8 mouse cellular contexts compared by ENCODE assay signal in the genomic region with DNA sequence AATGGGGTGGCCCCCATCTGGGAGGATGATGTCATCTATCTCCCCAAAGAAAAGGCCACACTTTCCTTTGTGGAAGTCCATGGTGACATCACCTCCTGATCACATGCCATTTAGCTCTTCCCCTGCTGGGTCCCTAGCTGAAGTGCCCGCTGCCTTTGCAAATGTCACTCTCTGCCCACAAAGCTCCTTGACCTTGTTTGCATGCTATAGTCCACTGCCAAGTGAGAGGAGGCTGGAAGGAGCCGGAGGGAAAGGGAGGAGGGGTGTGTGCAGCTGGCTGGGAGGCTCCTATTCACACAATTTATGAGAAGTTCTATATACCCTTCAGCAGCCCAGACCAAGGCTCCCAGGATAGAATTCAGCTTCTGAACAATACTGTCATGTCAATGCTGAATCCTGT.
DNase-seq lines count a peak whose midpoint lies in the region; ATAC-seq lines count a peak whose summit lies in the region.

No protein-coding gene starts in this region.

- 35% methylated on average over 2 of the region's 2 CpGs for WGBS in embryonic facial prominence, embryonic 10.5 days
- 7% methylated on average over 2 of the region's 2 CpGs for WGBS in heart, embryonic 16.5 days
- WGBS in lung, embryonic 16.5 days, result 3% methylated on average over 2 of the region's 2 CpGs

- H3K27ac ChIP-seq in embryonic facial prominence, embryonic 10.5 days (replicated peaks), result peak overlapping the region; percentile 20
- peak overlapping the region; percentile 74 for H3K27ac ChIP-seq in heart, embryonic 16.5 days (ENCODE audit: low read length)
- peak overlapping the region; percentile 72 for H3K27ac ChIP-seq in lung, embryonic 16.5 days (ENCODE audit: low read length)

- peaks cover 15% of the 10 kb centered on the region for H3K4me1 ChIP-seq in embryonic facial prominence, embryonic 10.5 days
- peaks cover 15% of the 10 kb centered on the region for H3K4me1 ChIP-seq in heart, embryonic 16.5 days (ENCODE audit: control insufficient read depth, insufficient read depth, low read length)
- peaks cover 27% of the 10 kb centered on the region for H3K4me1 ChIP-seq in lung, embryonic 16.5 days (replicated peaks; ENCODE audit: control insufficient read depth, insufficient read depth, low read length)

- no peaks in the 10 kb centered on the region for H3K27me3 ChIP-seq in embryonic facial prominence, embryonic 10.5 days (replicated peaks; ENCODE audit: low read depth, poor library complexity, severe bottlenecking)
- no peaks in the 10 kb centered on the region for H3K27me3 ChIP-seq in heart, embryonic 16.5 days (ENCODE audit: control insufficient read depth, insufficient read depth, low read length)
- no peaks in the 10 kb centered on the region for H3K27me3 ChIP-seq in lung, embryonic 16.5 days (ENCODE audit: control insufficient read depth, insufficient read depth, low read depth, low read length)

- H3K36me3 ChIP-seq in embryonic facial prominence, embryonic 10.5 days (replicated peaks), result no peaks in the 10 kb centered on the region
- no peaks in the 10 kb centered on the region for H3K36me3 ChIP-seq in heart, embryonic 16.5 days (ENCODE audit: control insufficient read depth, insufficient read depth)
- H3K36me3 ChIP-seq in lung, embryonic 16.5 days (ENCODE audit: control insufficient read depth, insufficient read depth, low read length), result no peaks in the 10 kb centered on the region

- DNase-seq in 3134 (ENCODE audit: extremely low read depth, insufficient read length, low spot score), result peak; percentile 19
- peak; percentile 82 to 88 for DNase-seq in adrenal gland, adult (ENCODE audit: inconsistent age in 2 of 2, low spot score in 1 of 2)
- DNase-seq in embryonic facial prominence, embryonic 10.5 days (ENCODE audit: low spot score), result peak; percentile 54
- DNase-seq in retina, postnatal 1 day, result peak; percentile 70
- no peak for DNase-seq in left cerebral cortex, postnatal 25 days (ENCODE audit: low spot score in 2 of 2)
- no peak for DNase-seq in layer of hippocampus, adult 9-11 months

- intact Hi-C loops in left cerebral cortex, postnatal 25 days (cut with DNase I), result no loop called here

- H3K9ac ChIP-seq in heart, embryonic 16.5 days (ENCODE audit: low read length), result no peak overlapping the region
- H3K9ac ChIP-seq in lung, embryonic 16.5 days (ENCODE audit: low read length), result no peak overlapping the region

- H3K4me2 ChIP-seq in heart, embryonic 16.5 days (ENCODE audit: low read depth, low read length), result no peak overlapping the region
- no peak overlapping the region for H3K4me2 ChIP-seq in lung, embryonic 16.5 days (ENCODE audit: low read depth, low read length)

- ATAC-seq in heart, embryonic 16.5 days (replicated peaks; ENCODE audit: extremely low read depth, insufficient read depth, low FRiP score), result peak; percentile 79
- peak; percentile 80 for ATAC-seq in lung, embryonic 16.5 days (ENCODE audit: low read depth)

- H3K9me3 ChIP-seq in embryonic facial prominence, embryonic 10.5 days, result no peaks in the 10 kb centered on the region
- no peaks in the 10 kb centered on the region for H3K9me3 ChIP-seq in heart, embryonic 16.5 days (replicated peaks; ENCODE audit: control insufficient read depth, low read length)
- H3K9me3 ChIP-seq in lung, embryonic 16.5 days (ENCODE audit: control insufficient read depth, low read length), result no peaks in the 10 kb centered on the region

- H3K4me3 ChIP-seq in embryonic facial prominence, embryonic 10.5 days, result no peak overlapping the region
- no peak overlapping the region for H3K4me3 ChIP-seq in heart, embryonic 16.5 days (ENCODE audit: low read length)
- H3K4me3 ChIP-seq in lung, embryonic 16.5 days (ENCODE audit: low read length), result no peak overlapping the region

Comparison
In these comparisons a context has a peak if more than half of its experiments do, and no peak if none do; other contexts are left out.
1. DNase-seq: peak in 3134 (single experiment), adrenal gland, adult (2 of 2), embryonic facial prominence, embryonic 10.5 days (single experiment) and retina, postnatal 1 day (single experiment); none in left cerebral cortex, postnatal 25 days (0 of 2) and layer of hippocampus, adult 9-11 months (single experiment).
2. H3K27ac ChIP-seq: peak in every context shown above with its lines; median percentile 74 in heart, embryonic 16.5 days; 72 in lung, embryonic 16.5 days; 20 in embryonic facial prominence, embryonic 10.5 days.